Mouse (Mus musculus): ENCODE measurements at regions not wholly inside any gene's neighbourhood (a gene's known extent, or its start where the extent isn't known, plus 50 kb on each side); places are given as distances from the start of the nearest gene placed in this dataset.

DNA sequence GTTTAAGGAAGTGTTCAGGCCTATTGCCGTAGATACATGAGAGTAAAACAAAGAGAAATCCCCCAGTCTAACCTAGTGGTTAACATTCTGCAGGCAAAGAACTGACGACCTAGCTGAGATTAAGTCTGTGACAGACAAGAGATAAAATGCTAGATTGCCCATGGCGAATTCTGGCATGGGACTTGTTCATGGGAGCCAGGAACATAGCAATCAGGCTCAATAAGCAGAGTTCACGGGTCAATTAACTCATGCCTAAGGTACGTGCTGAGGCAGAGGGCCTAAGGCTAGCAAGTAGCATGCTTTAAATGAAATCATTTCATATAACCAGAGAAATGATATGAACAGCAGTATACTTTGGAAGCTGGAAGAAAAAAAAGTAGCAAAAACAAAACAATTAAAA lies 1119.2 kb upstream of the Adgrl2 start:
- DNase-seq (ENCODE audit: low spot score) = peak; percentile 10
- no peaks in the 10 kb centered on the region for H3K4me1 ChIP-seq (ENCODE audit: control insufficient read depth, insufficient read depth, low read length)
- no peaks in the 10 kb centered on the region for H3K36me3 ChIP-seq (ENCODE audit: control insufficient read depth, insufficient read depth, low read length)
- no peak overlapping the region for H3K4me2 ChIP-seq (ENCODE audit: low read depth, low read length)
- no peak overlapping the region for H3K9ac ChIP-seq (ENCODE audit: low read depth, low read length)
- no peaks in the 10 kb centered on the region for H3K27me3 ChIP-seq (replicated peaks; ENCODE audit: control insufficient read depth, insufficient read depth, low read length)
- no peaks in the 10 kb centered on the region for H3K9me3 ChIP-seq (ENCODE audit: control insufficient read depth, low read length)
- no peak for ATAC-seq (ENCODE audit: low read depth)
- H3K4me3 ChIP-seq (ENCODE audit: low read depth, low read length) = no peak overlapping the region
- 45% methylated on average over 5 of the region's 5 CpGs for WGBS
- no peak overlapping the region for H3K27ac ChIP-seq (replicated peaks; ENCODE audit: low read depth, low read length)

- H3K36me3 ChIP-seq (ENCODE audit: control insufficient read depth, insufficient read depth, low read length) = no peaks in the 10 kb centered on the region
- 93% methylated on average over 6 of the region's 6 CpGs for WGBS
- no peak for DNase-seq (ENCODE audit: low spot score)
- no peak for ATAC-seq (ENCODE audit: low read depth)
- no peak overlapping the region for H3K9ac ChIP-seq (ENCODE audit: low read depth, low read length)
- no peaks in the 10 kb centered on the region for H3K9me3 ChIP-seq (ENCODE audit: control insufficient read depth, low read length)
- no peaks in the 10 kb centered on the region for H3K27me3 ChIP-seq (replicated peaks; ENCODE audit: control insufficient read depth, insufficient read depth, low read length)
- no peak overlapping the region for H3K27ac ChIP-seq (replicated peaks; ENCODE audit: low read depth, low read length)
- no peaks in the 10 kb centered on the region for H3K4me1 ChIP-seq (ENCODE audit: control insufficient read depth, insufficient read depth, low read length)
- no peak overlapping the region for H3K4me2 ChIP-seq (ENCODE audit: low read depth, low read length)
- no peak overlapping the region for H3K4me3 ChIP-seq (ENCODE audit: low read depth, low read length)
Measured at GRCm38 (mm10) chr3:150112231-150112630, 1121.9 kb upstream of the Adgrl2 start.

GRCm38 (mm10) chr3:150119866-150120265 lies 1129.5 kb upstream of the Adgrl2 start:
- no peak overlapping the region for H3K27ac ChIP-seq (replicated peaks; ENCODE audit: low read depth, low read length)
- ATAC-seq (ENCODE audit: low read depth) (peak; percentile 26; the same call in 1 of the 2 replicates), DNase-seq (ENCODE audit: low spot score) (peak; percentile 8)
- H3K9me3 ChIP-seq (ENCODE audit: control insufficient read depth, low read length) = no peaks in the 10 kb centered on the region
- no peaks in the 10 kb centered on the region for H3K36me3 ChIP-seq (ENCODE audit: control insufficient read depth, insufficient read depth, low read length)
- H3K9ac ChIP-seq (ENCODE audit: low read depth, low read length) = no peak overlapping the region
- WGBS = 37% methylated on average over 3 of the region's 3 CpGs
- no peak overlapping the region for H3K4me2 ChIP-seq (ENCODE audit: low read depth, low read length)
- no peaks in the 10 kb centered on the region for H3K27me3 ChIP-seq (replicated peaks; ENCODE audit: control insufficient read depth, insufficient read depth, low read length)
- H3K4me1 ChIP-seq (ENCODE audit: control insufficient read depth, insufficient read depth, low read length) = no peaks in the 10 kb centered on the region
- H3K4me3 ChIP-seq (ENCODE audit: low read depth, low read length) = no peak overlapping the region

- no peak overlapping the region for H3K4me2 ChIP-seq (ENCODE audit: low read depth, low read length)
- H3K4me3 ChIP-seq (ENCODE audit: low read depth, low read length) = no peak overlapping the region
- no peak overlapping the region for H3K27ac ChIP-seq (replicated peaks; ENCODE audit: low read depth, low read length)
- WGBS = 91% methylated on average over 1 of the region's 1 CpGs
- H3K36me3 ChIP-seq (ENCODE audit: control insufficient read depth, insufficient read depth, low read length) = no peaks in the 10 kb centered on the region
- H3K4me1 ChIP-seq (ENCODE audit: control insufficient read depth, insufficient read depth, low read length) = no peaks in the 10 kb centered on the region
- H3K9me3 ChIP-seq (ENCODE audit: control insufficient read depth, low read length) = no peaks in the 10 kb centered on the region
- no peak for DNase-seq (ENCODE audit: low spot score)
- H3K27me3 ChIP-seq (replicated peaks; ENCODE audit: control insufficient read depth, insufficient read depth, low read length) = no peaks in the 10 kb centered on the region
- no peak overlapping the region for H3K9ac ChIP-seq (ENCODE audit: low read depth, low read length)
- no peak for ATAC-seq (ENCODE audit: low read depth)
Measured at GRCm38 (mm10) chr3:150146635-150147034, 1156.3 kb upstream of the Adgrl2 start.

GRCm38 (mm10) chr3:150151152-150151822 lies 1160.9 kb upstream of the Adgrl2 start:
- no peak for ATAC-seq (ENCODE audit: low read depth)
- Histone ChIP-seq H3K9me3 (ENCODE audit: control insufficient read depth, low read length) (no peaks in the 10 kb centered on the region), H3K36me3 (ENCODE audit: control insufficient read depth, insufficient read depth, low read length) (no peaks in the 10 kb centered on the region), H3K27me3 (replicated peaks; ENCODE audit: control insufficient read depth, insufficient read depth, low read length) (no peaks in the 10 kb centered on the region), H3K4me1 (ENCODE audit: control insufficient read depth, insufficient read depth, low read length) (no peaks in the 10 kb centered on the region), H3K27ac (replicated peaks; ENCODE audit: low read depth, low read length) (no peak overlapping the region), H3K9ac (ENCODE audit: low read depth, low read length) (no peak overlapping the region), H3K4me2 (ENCODE audit: low read depth, low read length) (no peak overlapping the region), H3K4me3 (ENCODE audit: low read depth, low read length) (no peak overlapping the region)
- DNase-seq (ENCODE audit: low spot score) = no peak
- 76% methylated on average over 7 of the region's 7 CpGs for WGBS

DNA sequence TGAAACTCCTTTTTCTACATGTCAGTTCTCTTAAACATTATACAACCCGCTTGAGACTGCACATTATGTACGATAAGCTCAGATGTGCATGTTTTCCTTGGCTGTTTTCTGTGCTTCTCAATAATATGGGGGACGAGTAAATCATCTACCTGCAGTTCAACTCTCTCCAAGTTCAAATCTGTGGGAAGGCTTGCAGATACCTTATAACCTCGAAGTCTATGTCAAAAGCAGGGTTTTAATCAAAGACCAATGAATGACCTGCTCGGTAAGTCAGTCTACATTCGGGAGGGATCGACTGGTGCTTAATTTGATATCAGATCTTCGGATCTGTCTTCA lies 1161.4 kb upstream of the Adgrl2 start:
- no peaks in the 10 kb centered on the region for H3K9me3 ChIP-seq (ENCODE audit: control insufficient read depth, low read length)
- no peak overlapping the region for H3K4me2 ChIP-seq (ENCODE audit: low read depth, low read length)
- H3K36me3 ChIP-seq (ENCODE audit: control insufficient read depth, insufficient read depth, low read length) = no peaks in the 10 kb centered on the region
- H3K27ac ChIP-seq (replicated peaks; ENCODE audit: low read depth, low read length) = no peak overlapping the region
- no peak for ATAC-seq (ENCODE audit: low read depth)
- no peak overlapping the region for H3K9ac ChIP-seq (ENCODE audit: low read depth, low read length)
- H3K4me3 ChIP-seq (ENCODE audit: low read depth, low read length) = no peak overlapping the region
- 78% methylated on average over 8 of the region's 8 CpGs for WGBS
- no peaks in the 10 kb centered on the region for H3K27me3 ChIP-seq (replicated peaks; ENCODE audit: control insufficient read depth, insufficient read depth, low read length)
- no peak for DNase-seq (ENCODE audit: low spot score)
- H3K4me1 ChIP-seq (ENCODE audit: control insufficient read depth, insufficient read depth, low read length) = no peaks in the 10 kb centered on the region

DNA sequence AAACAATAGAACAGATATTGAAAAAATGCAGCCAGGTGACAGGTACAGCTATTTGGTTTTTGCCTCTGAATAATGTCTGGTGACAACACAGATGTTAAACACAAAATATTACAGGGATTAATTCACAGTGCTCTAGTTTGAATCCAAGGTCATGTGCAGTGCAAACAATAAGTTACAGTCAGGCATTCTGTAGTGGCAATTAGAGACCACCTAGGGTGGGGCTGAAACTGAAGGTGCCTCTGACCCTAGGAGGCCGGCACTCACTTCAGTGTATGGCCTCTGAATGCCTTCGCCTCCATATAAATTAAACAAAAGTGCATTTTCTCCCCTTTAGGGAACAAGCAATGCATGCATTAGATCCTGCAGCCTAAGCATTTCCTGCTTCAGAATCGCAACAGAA lies 1162.5 kb upstream of the Adgrl2 start:
- H3K36me3 ChIP-seq (ENCODE audit: control insufficient read depth, insufficient read depth, low read length) = no peaks in the 10 kb centered on the region
- WGBS = 67% methylated on average over 3 of the region's 3 CpGs
- no peak overlapping the region for H3K4me3 ChIP-seq (ENCODE audit: low read depth, low read length)
- no peak overlapping the region for H3K9ac ChIP-seq (ENCODE audit: low read depth, low read length)
- H3K27me3 ChIP-seq (replicated peaks; ENCODE audit: control insufficient read depth, insufficient read depth, low read length) = no peaks in the 10 kb centered on the region
- no peak for ATAC-seq (ENCODE audit: low read depth)
- DNase-seq (ENCODE audit: low spot score) = no peak
- no peak overlapping the region for H3K4me2 ChIP-seq (ENCODE audit: low read depth, low read length)
- H3K27ac ChIP-seq (replicated peaks; ENCODE audit: low read depth, low read length) = no peak overlapping the region
- H3K4me1 ChIP-seq (ENCODE audit: control insufficient read depth, insufficient read depth, low read length) = no peaks in the 10 kb centered on the region
- H3K9me3 ChIP-seq (ENCODE audit: control insufficient read depth, low read length) = no peaks in the 10 kb centered on the region

DNA sequence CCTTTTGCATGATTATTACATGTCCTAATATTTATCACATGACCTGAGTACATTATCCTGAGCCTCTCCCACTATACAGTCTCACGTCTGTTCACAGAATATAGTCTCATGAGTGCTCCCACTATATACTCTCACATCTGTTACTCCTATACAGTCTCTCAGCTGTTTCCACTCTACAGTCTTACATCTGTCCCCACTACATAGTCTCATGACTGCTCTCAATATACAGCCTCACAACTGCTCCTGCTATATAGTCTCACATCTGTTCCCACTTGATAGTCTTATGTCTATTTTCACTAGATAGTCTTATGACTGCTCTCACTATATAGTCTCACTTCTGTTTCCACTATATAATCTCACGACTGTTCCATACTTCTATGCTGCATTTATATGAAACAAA lies 1195.5 kb upstream of the Adgrl2 start:
- no peak overlapping the region for H3K27ac ChIP-seq (replicated peaks; ENCODE audit: low read depth, low read length)
- H3K27me3 ChIP-seq (replicated peaks; ENCODE audit: control insufficient read depth, insufficient read depth, low read length) = no peaks in the 10 kb centered on the region
- H3K9me3 ChIP-seq (ENCODE audit: control insufficient read depth, low read length) = no peaks in the 10 kb centered on the region
- H3K4me1 ChIP-seq (ENCODE audit: control insufficient read depth, insufficient read depth, low read length) = no peaks in the 10 kb centered on the region
- H3K36me3 ChIP-seq (ENCODE audit: control insufficient read depth, insufficient read depth, low read length) = no peaks in the 10 kb centered on the region
- WGBS = 47% methylated on average over 2 of the region's 2 CpGs
- H3K4me3 ChIP-seq (ENCODE audit: low read depth, low read length) = no peak overlapping the region
- H3K9ac ChIP-seq (ENCODE audit: low read depth, low read length) = no peak overlapping the region
- ATAC-seq (ENCODE audit: low read depth) = 0 out of 2 replicates have a peak, but pooled peaks have one; percentile 22
- H3K4me2 ChIP-seq (ENCODE audit: low read depth, low read length) = no peak overlapping the region
- DNase-seq (ENCODE audit: low spot score) = peak; percentile 4

DNA sequence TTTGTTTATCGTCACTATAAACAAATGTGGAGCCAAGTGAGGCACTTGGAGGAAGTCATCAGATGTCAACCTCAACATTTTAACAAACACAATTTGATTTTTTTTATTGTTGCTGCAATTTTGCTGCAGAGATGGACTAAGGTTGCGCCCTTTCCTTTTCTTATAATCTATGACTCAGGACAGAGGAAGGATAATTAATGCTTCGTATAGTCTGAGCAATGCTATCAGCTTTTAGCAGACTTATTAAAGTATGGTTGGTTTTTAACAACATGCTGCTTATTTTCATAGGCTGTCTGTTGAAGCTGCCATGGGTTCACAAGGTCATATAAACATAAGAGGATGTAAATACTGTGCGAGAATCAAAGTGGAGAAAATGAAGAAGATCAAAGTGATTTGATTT lies 1202.8 kb upstream of the Adgrl2 start:
- no peak for ATAC-seq (ENCODE audit: low read depth)
- DNase-seq (ENCODE audit: low spot score) = no peak
- 66% methylated on average over 4 of the region's 4 CpGs for WGBS
- Histone ChIP-seq H3K9me3 (ENCODE audit: control insufficient read depth, low read length) (no peaks in the 10 kb centered on the region), H3K4me2 (ENCODE audit: low read depth, low read length) (no peak overlapping the region), H3K27ac (replicated peaks; ENCODE audit: low read depth, low read length) (no peak overlapping the region), H3K9ac (ENCODE audit: low read depth, low read length) (no peak overlapping the region), H3K27me3 (replicated peaks; ENCODE audit: control insufficient read depth, insufficient read depth, low read length) (no peaks in the 10 kb centered on the region), H3K4me3 (ENCODE audit: low read depth, low read length) (no peak overlapping the region), H3K4me1 (ENCODE audit: control insufficient read depth, insufficient read depth, low read length) (no peaks in the 10 kb centered on the region), H3K36me3 (ENCODE audit: control insufficient read depth, insufficient read depth, low read length) (no peaks in the 10 kb centered on the region)
